In genomic region chr3:87515567-87516081, GRCm38 (mm10) we compare ENCODE assay signal across 9 mouse cellular contexts. TPM values are rescaled to one million over a fixed set of nuclear protein-coding genes. Genes with fewer than 3 reads are reported as not detected.
A peak's percentile ranks its signal among the peaks of the same experiment; 100 is the strongest.
DNase-seq lines count a peak whose midpoint lies in the region; ATAC-seq lines count a peak whose summit lies in the region.
"Had no signal": no experiment of that assay in that cellular context is flagged by ENCODE, and none has a peak within 500 bp of the region (broad histone marks: within the 10 kb centered on the region; RNA-seq: fewer than 3 reads in every experiment).

No protein-coding gene starts in this region.

- ATAC-seq in heart, embryonic 11.5 days (replicated peaks; ENCODE audit: insufficient number of reproducible peaks, low FRiP score, low TSS enrichment), result no peak
- peak; percentile 49 for ATAC-seq in neutrophil, adult 5-6 weeks (ENCODE audit: extremely low read depth, insufficient number of reproducible peaks, low FRiP score, poor library complexity, severe bottlenecking)
- no peak for ATAC-seq in forebrain, embryonic 14.5 days

- H3K27me3 ChIP-seq in heart, embryonic 11.5 days (ENCODE audit: control insufficient read depth, insufficient read depth, low read length), result no peaks in the 10 kb centered on the region
- no peaks in the 10 kb centered on the region for H3K27me3 ChIP-seq in forebrain, embryonic 14.5 days (replicated peaks; ENCODE audit: control insufficient read depth, insufficient read depth, low read length)
- H3K27me3 ChIP-seq: embryonic facial prominence, embryonic 12.5 days had no signal

- peak; percentile 96 for DNase-seq in heart, adult 11 months
- no peak for DNase-seq in heart, postnatal 25 days (ENCODE audit: low spot score)
- DNase-seq in kidney, postnatal 14 days, result peak; percentile 69
- no peak for DNase-seq in adipocyte (ENCODE audit: low spot score)
- DNase-seq in cerebellum, postnatal 36 days, result no peak
- no peak for DNase-seq in forebrain, embryonic 14.5 days (ENCODE audit: low spot score)

- intact Hi-C loops in heart, postnatal 25 days (cut with DNase I), result no loop called here

- no peaks in the 10 kb centered on the region for H3K9me3 ChIP-seq in heart, embryonic 11.5 days (replicated peaks; ENCODE audit: control insufficient read depth, low read length)
- H3K9me3 ChIP-seq in forebrain, embryonic 14.5 days (replicated peaks; ENCODE audit: control insufficient read depth, low read length), result no peaks in the 10 kb centered on the region
- H3K9me3 ChIP-seq: embryonic facial prominence, embryonic 12.5 days had no signal

- no peaks in the 10 kb centered on the region for H3K36me3 ChIP-seq in heart, embryonic 11.5 days (ENCODE audit: control insufficient read depth, insufficient read depth, low read length)
- H3K36me3 ChIP-seq in forebrain, embryonic 14.5 days (ENCODE audit: control insufficient read depth, insufficient read depth, low read length), result no peaks in the 10 kb centered on the region
- H3K36me3 ChIP-seq: embryonic facial prominence, embryonic 12.5 days had no signal

- H3K4me2 ChIP-seq in heart, embryonic 11.5 days, result peak overlapping the region; percentile 23
- no peak overlapping the region for H3K4me2 ChIP-seq in forebrain, embryonic 14.5 days (ENCODE audit: low read length)
- H3K4me2 ChIP-seq: embryonic facial prominence, embryonic 12.5 days had no signal

- H3K4me3 ChIP-seq in heart, embryonic 11.5 days (ENCODE audit: low read depth, low read length), result no peak overlapping the region
- no peak overlapping the region for H3K4me3 ChIP-seq in forebrain, embryonic 14.5 days (ENCODE audit: low read depth, low read length)
- H3K4me3 ChIP-seq: embryonic facial prominence, embryonic 12.5 days had no signal

- peak overlapping the region; percentile 29 for H3K9ac ChIP-seq in heart, embryonic 11.5 days (ENCODE audit: low read depth, low read length)
- H3K9ac ChIP-seq in forebrain, embryonic 14.5 days (ENCODE audit: low read length), result no peak overlapping the region
- H3K9ac ChIP-seq: embryonic facial prominence, embryonic 12.5 days had no signal

- peaks cover 36% of the 10 kb centered on the region for H3K4me1 ChIP-seq in heart, embryonic 11.5 days (ENCODE audit: control insufficient read depth, insufficient read depth, low read length)
- H3K4me1 ChIP-seq in forebrain, embryonic 14.5 days (ENCODE audit: control insufficient read depth, insufficient read depth, low read length), result no peaks in the 10 kb centered on the region
- H3K4me1 ChIP-seq: embryonic facial prominence, embryonic 12.5 days had no signal

- 18% methylated on average over 13 of the region's 13 CpGs for WGBS in heart, embryonic 11.5 days (ENCODE audit: insufficient replicate concordance)
- 58% methylated on average over 13 of the region's 13 CpGs for WGBS in forebrain, embryonic 14.5 days

- H3K27ac ChIP-seq in heart, embryonic 11.5 days (ENCODE audit: low read depth, low read length), result no peak overlapping the region
- H3K27ac ChIP-seq in forebrain, embryonic 14.5 days (ENCODE audit: low read depth, low read length), result no peak overlapping the region
- H3K27ac ChIP-seq: embryonic facial prominence, embryonic 12.5 days had no signal

RNA-seq across cellular contexts. Expression of gene Etv3, which starts 9.6 kb away (rescaled TPM):
- total RNA-seq in heart, postnatal 25 days (2021), result 10 to 100 TPM; 17.7 to 18.3 TPM
- polyA plus RNA-seq in heart, embryonic 11.5 days (2014; fragmentation: Nextera tagmentation; extraction: Ambion mirVana), result 7.7 and 9.0 TPM in 2 replicates
- 47.8 and 49.7 TPM in 2 replicates for total RNA-seq in neutrophil, adult 5-6 weeks (2017)
- polyA plus RNA-seq in forebrain, embryonic 14.5 days (2014; fragmentation: Nextera tagmentation; extraction: Ambion mirVana), result 5.5 and 6.0 TPM in 2 replicates

Comparison
In these comparisons a context has a peak if more than half of its experiments do, and no peak if none do; other contexts are left out.
1. DNase-seq: peak in heart, adult 11 months (single experiment) and kidney, postnatal 14 days (single experiment); none in heart, postnatal 25 days (single experiment), adipocyte (single experiment), cerebellum, postnatal 36 days (0 of 2) and forebrain, embryonic 14.5 days (single experiment).